Mouse (Mus musculus): ENCODE measurements around the gene Spata25. TPM values are rescaled to one million over a fixed set of nuclear protein-coding genes. Genes with fewer than 3 reads are reported as not detected.
"Not testable (repeated sequence)": the region's sequence is repeated elsewhere in the genome, so short reads cannot be mapped to it uniquely, and the experiment has no call there.

The Spata25 gene
- polyA plus RNA-seq, 1 experiment = not detected

DNA sequence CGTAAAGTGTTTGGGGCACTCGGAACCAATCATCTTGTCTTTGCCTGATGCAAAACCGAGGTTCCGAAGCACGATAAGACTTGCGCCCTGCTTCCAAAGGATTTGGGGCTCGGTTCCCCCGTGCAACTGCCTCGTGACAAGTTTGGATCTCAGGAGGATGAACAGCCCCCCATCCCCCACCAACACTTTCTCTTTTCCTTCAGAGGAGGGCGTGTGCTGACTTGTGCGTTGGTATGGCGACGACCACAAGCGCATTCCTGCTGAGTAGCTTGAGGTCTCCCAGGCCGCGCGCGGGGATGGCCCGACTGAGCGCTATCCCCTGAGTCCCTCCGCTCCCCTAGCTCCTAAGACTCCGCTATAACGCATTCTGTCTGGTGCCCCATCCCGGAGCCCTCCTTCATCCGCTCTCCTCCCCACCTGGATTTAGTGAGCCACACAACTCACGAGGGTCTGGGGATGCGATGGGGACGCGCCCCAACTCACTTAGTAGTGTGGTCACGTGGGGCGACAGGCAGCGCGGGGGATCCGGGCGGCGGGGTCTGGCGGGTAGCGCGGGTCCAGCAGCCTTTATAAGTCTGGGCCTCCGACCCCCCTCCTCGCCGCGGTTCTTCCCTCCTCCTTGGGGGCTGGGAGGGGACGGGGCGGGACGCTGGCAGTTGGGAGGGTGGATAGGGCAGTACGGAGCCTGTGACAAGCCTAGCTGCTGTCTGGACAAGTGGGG, 28.9 kb upstream of the Spata25 start, which contains the start of gene Pltp:
TSS of gene Pltp (minus strand) at position 611 of the 721 bp plus-strand sequence.
- peak within 1 kb of the TSS; percentile 72 for H3ac ChIP-seq (ENCODE audit: control insufficient read depth, insufficient read length, low read depth)
- no peaks in the 10 kb centered on the region for H3K27me3 ChIP-seq (ENCODE audit: control insufficient read depth, insufficient read depth, insufficient read length)
- TF ChIP-seq MYOG (IDR thresholded peaks at IDR 0.05; ENCODE audit: control insufficient read depth, extremely low read depth, insufficient read length) = no peak
- TF ChIP-seq USF1 (IDR thresholded peaks at IDR 0.05; ENCODE audit: low read depth) = peak; percentile 78
- TF ChIP-seq MAX (IDR thresholded peaks at IDR 0.05) = peak; percentile 64
- no peaks in the 10 kb centered on the region for H3K79me2 ChIP-seq (ENCODE audit: control insufficient read depth, insufficient read depth)
- H3K36me3 ChIP-seq (ENCODE audit: control insufficient read depth, insufficient read depth) = no peaks in the 10 kb centered on the region
- peak within 1 kb of the TSS; percentile 48 for H3K4me3 ChIP-seq (ENCODE audit: insufficient read depth, poor library complexity, severe bottlenecking)
- H3K79me3 ChIP-seq (ENCODE audit: low read depth) = no peaks in the 10 kb centered on the region

DNA sequence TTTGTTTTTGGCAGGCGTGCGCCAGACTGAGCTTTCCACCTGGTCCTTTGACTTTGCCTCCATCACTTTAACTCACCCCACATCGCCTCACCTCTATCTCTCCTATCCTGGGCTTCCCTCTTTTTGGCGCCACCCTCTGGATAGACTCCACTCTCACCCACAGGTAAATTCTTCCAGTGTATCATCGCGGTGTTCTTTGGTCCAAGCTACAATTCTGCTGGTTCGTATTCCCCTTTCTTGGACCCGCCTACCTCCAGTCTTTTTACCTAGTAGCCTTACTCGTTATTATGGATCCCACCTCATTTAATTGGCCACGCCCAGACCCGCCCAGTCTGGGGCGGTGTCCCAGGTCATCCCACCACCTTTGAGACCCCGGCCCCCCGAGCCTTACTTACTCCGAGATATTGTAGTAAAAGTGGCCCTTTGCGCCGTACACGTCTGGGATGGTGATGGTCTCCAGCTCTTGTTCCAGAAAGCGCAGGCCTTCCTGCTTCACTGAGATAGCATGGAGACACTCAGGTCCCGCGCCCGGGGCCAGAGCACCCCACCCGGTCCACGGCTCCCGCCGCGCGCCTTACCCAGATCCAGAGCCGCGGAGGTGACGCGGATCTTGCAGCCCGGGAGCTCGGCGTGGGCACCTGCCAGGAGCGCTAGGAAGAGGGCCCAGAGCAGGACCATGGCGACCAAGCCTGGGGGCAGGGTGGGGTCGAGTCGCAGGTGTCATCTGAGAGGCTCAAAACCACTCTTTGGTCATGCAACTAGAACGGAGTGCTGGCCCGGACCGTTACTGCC, 28.2 kb upstream of the Spata25 start:
- H3ac ChIP-seq (ENCODE audit: control insufficient read depth, insufficient read length, low read depth) = peak overlapping the region; percentile 59
- no peaks in the 10 kb centered on the region for H3K36me3 ChIP-seq (ENCODE audit: control insufficient read depth, insufficient read depth)
- no peaks in the 10 kb centered on the region for H3K79me2 ChIP-seq (ENCODE audit: control insufficient read depth, insufficient read depth)
- peak overlapping the region; percentile 48 for H3K4me3 ChIP-seq (ENCODE audit: insufficient read depth, poor library complexity, severe bottlenecking)
- no peaks in the 10 kb centered on the region for H3K27me3 ChIP-seq (ENCODE audit: control insufficient read depth, insufficient read depth, insufficient read length)
- TF ChIP-seq USF1 (IDR thresholded peaks at IDR 0.05; ENCODE audit: low read depth) (no peak), MAX (IDR thresholded peaks at IDR 0.05) (no peak), MYOG (IDR thresholded peaks at IDR 0.05; ENCODE audit: control insufficient read depth, extremely low read depth, insufficient read length) (no peak), MYOD1 (IDR thresholded peaks at IDR 0.05; ENCODE audit: control insufficient read depth, insufficient read length, low read depth) (no peak), FOSL1 (IDR thresholded peaks at IDR 0.05; ENCODE audit: insufficient read depth, low read length, poor library complexity, severe bottlenecking) (no peak), CEBPB (IDR thresholded peaks at IDR 0.05; ENCODE audit: low read depth) (no peak), CTCF (IDR thresholded peaks at IDR 0.05; ENCODE audit: control insufficient read depth, insufficient read depth, insufficient read length) (no peak)
- no peaks in the 10 kb centered on the region for H3K79me3 ChIP-seq (ENCODE audit: low read depth)

DNA sequence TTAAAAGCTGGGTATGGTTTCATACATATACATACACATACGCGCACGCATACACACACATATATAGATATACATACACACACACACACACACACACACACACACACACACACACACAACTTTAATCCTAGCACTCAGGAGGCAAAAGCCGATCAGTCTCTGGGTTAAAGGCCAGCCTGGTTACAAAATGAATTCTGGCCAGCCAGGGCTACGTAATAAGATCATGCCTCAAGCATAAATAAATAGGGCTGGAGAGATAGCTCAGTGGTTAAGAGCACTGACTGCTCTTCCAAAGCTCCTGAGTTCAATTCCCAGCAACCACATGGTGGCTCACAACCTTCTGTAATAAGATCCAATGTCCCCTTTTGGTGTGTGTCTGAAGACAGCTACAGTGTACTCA, 27.2 kb upstream of the Spata25 start:
- not testable (repeated sequence) for H3K27me3 ChIP-seq (ENCODE audit: control insufficient read depth, insufficient read depth, insufficient read length); H3K4me3 ChIP-seq (ENCODE audit: insufficient read depth, poor library complexity, severe bottlenecking); H3K36me3 ChIP-seq (ENCODE audit: control insufficient read depth, insufficient read depth); H3K79me3 ChIP-seq (ENCODE audit: low read depth); H3ac ChIP-seq (ENCODE audit: control insufficient read depth, insufficient read length, low read depth); H3K79me2 ChIP-seq (ENCODE audit: control insufficient read depth, insufficient read depth)

GRCm38 (mm10) chr2:164850061-164850460, 21.7 kb upstream of the Spata25 start:
- Histone ChIP-seq H3K4me3 (ENCODE audit: insufficient read depth, poor library complexity, severe bottlenecking) (no peak overlapping the region), H3K36me3 (ENCODE audit: control insufficient read depth, insufficient read depth) (no peaks in the 10 kb centered on the region), H3K79me3 (ENCODE audit: low read depth) (no peaks in the 10 kb centered on the region), H3ac (ENCODE audit: control insufficient read depth, insufficient read length, low read depth) (no peak overlapping the region), H3K79me2 (ENCODE audit: control insufficient read depth, insufficient read depth) (no peaks in the 10 kb centered on the region), H3K27me3 (ENCODE audit: control insufficient read depth, insufficient read depth, insufficient read length) (no peaks in the 10 kb centered on the region)
- TF ChIP-seq CEBPB (IDR thresholded peaks at IDR 0.05; ENCODE audit: low read depth) (no peak), CTCF (IDR thresholded peaks at IDR 0.05; ENCODE audit: control insufficient read depth, insufficient read depth, insufficient read length) (no peak), MYOG (IDR thresholded peaks at IDR 0.05; ENCODE audit: control insufficient read depth, extremely low read depth, insufficient read length) (no peak), USF1 (IDR thresholded peaks at IDR 0.05; ENCODE audit: low read depth) (no peak), FOSL1 (IDR thresholded peaks at IDR 0.05; ENCODE audit: insufficient read depth, low read length, poor library complexity, severe bottlenecking) (no peak), MAX (IDR thresholded peaks at IDR 0.05) (no peak), MYOD1 (IDR thresholded peaks at IDR 0.05; ENCODE audit: control insufficient read depth, insufficient read length, low read depth) (no peak)

DNA sequence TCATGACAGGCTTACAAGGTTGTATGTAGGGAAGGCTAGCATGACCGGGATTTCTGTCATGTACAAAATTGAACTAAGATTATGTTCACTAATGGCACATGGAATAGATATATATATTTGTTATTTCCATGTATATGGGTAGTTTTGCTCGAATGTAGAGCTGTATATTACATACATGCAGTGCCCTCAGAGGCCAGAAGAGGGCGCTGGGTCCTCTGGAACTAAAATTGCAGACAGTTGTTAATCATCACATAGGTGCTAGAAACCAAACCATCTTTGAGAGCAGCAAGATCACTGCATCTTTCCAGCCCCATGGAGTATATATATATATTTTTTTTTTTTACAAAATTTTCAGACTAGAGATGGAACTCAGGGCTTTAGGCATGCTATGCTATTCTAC, 17.4 kb upstream of the Spata25 start:
- Histone ChIP-seq H3K27me3 (ENCODE audit: control insufficient read depth, insufficient read depth, insufficient read length) (no peaks in the 10 kb centered on the region), H3K79me2 (ENCODE audit: control insufficient read depth, insufficient read depth) (no peaks in the 10 kb centered on the region), H3K79me3 (ENCODE audit: low read depth) (no peaks in the 10 kb centered on the region), H3K36me3 (ENCODE audit: control insufficient read depth, insufficient read depth) (no peaks in the 10 kb centered on the region), H3ac (ENCODE audit: control insufficient read depth, insufficient read length, low read depth) (no peak overlapping the region), H3K4me3 (ENCODE audit: insufficient read depth, poor library complexity, severe bottlenecking) (no peak overlapping the region)
- no peak for TF ChIP-seq MAX (IDR thresholded peaks at IDR 0.05)
- no peak for TF ChIP-seq CTCF (IDR thresholded peaks at IDR 0.05; ENCODE audit: control insufficient read depth, insufficient read depth, insufficient read length)
- TF ChIP-seq USF1 (IDR thresholded peaks at IDR 0.05; ENCODE audit: low read depth) = no peak
- no peak for TF ChIP-seq MYOD1 (IDR thresholded peaks at IDR 0.05; ENCODE audit: control insufficient read depth, insufficient read length, low read depth)
- TF ChIP-seq FOSL1 (IDR thresholded peaks at IDR 0.05; ENCODE audit: insufficient read depth, low read length, poor library complexity, severe bottlenecking) = no peak
- TF ChIP-seq CEBPB (IDR thresholded peaks at IDR 0.05; ENCODE audit: low read depth) = no peak
- no peak for TF ChIP-seq MYOG (IDR thresholded peaks at IDR 0.05; ENCODE audit: control insufficient read depth, extremely low read depth, insufficient read length)

- no peaks in the 10 kb centered on the region for H3K27me3 ChIP-seq (ENCODE audit: control insufficient read depth, insufficient read depth, insufficient read length)
- peaks cover 25% of the 10 kb centered on the region for H3K36me3 ChIP-seq (ENCODE audit: control insufficient read depth, insufficient read depth)
- no peak for TF ChIP-seq FOSL1 (IDR thresholded peaks at IDR 0.05; ENCODE audit: insufficient read depth, low read length, poor library complexity, severe bottlenecking)
- TF ChIP-seq MAX (IDR thresholded peaks at IDR 0.05) = no peak
- no peak for TF ChIP-seq USF1 (IDR thresholded peaks at IDR 0.05; ENCODE audit: low read depth)
- TF ChIP-seq MYOD1 (IDR thresholded peaks at IDR 0.05; ENCODE audit: control insufficient read depth, insufficient read length, low read depth) = no peak
- TF ChIP-seq CTCF (IDR thresholded peaks at IDR 0.05; ENCODE audit: control insufficient read depth, insufficient read depth, insufficient read length) = no peak
- no peak for TF ChIP-seq CEBPB (IDR thresholded peaks at IDR 0.05; ENCODE audit: low read depth)
- TF ChIP-seq MYOG (IDR thresholded peaks at IDR 0.05; ENCODE audit: control insufficient read depth, extremely low read depth, insufficient read length) = no peak
- peaks cover 8% of the 10 kb centered on the region for H3K79me3 ChIP-seq (ENCODE audit: low read depth)
- no peak overlapping the region for H3K4me3 ChIP-seq (ENCODE audit: insufficient read depth, poor library complexity, severe bottlenecking)
- no peak overlapping the region for H3ac ChIP-seq (ENCODE audit: control insufficient read depth, insufficient read length, low read depth)
- peaks cover 20% of the 10 kb centered on the region for H3K79me2 ChIP-seq (ENCODE audit: control insufficient read depth, insufficient read depth)
Measured at GRCm38 (mm10) chr2:164835164-164835563, 6.8 kb upstream of the Spata25 start.
